Mouse (Mus musculus) lung, adult 2 months (tissue): ENCODE data around the gene Cradd.

Source experiments
- CTCF ChIP-seq: fragments of 200-500 bp; IDR thresholded peaks from 2 replicates; pipeline ENCODE4 v1.5.1; 2011; ENCODE audit warnings: mild to moderate bottlenecking, low read length, control low read depth; ENCODE audit not compliant: insufficient read depth
- POLR2A ChIP-seq: fragments of 200-500 bp; IDR thresholded peaks from 2 replicates; pipeline ENCODE4 v1.6.1; 2011; ENCODE audit warnings: low read depth, mild to moderate bottlenecking, control low read depth, low read length, borderline replicate concordance; ENCODE audit errors: extremely low read depth

DNA sequence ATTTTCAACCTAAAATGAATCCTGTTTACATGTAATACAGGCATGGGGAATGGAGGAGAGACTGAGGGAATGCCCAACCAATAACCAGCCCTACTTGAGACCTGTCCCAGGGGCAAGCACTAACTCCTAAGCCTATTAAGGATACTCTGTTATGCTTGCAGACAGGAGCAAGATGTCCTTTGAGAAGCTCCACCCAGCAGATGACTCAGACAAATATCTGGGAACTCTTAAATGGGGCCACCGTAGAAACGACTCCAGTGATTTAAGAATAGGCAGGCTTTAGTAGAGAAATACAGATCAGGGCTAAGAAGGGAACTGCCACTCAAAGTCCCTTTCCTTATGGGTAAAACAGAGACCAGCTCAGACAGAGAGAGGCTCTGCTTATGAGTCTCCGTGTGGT, 182.9 kb downstream of the Cradd start:
- TF ChIP-seq CTCF (no peak), POLR2A (no peak)
